Mouse (Mus musculus) activated CD4-positive, CD25-positive, alpha-beta regulatory T cell (primary cell): ENCODE results near the gene Ssty1. TPM values are rescaled to one million over a fixed set of nuclear protein-coding genes. Genes with fewer than 3 reads are reported as not detected.

Experiments used
- polyA plus RNA-seq, 2 experiments: library from polyadenylated mRNA; unstranded; fragments of 100-300 nt; shearing (Covaris generic); gene quantifications; one replicate each; pipeline ENCODE4 v1.2.1; 2017

Gene Ssty1
- not detected for polyA plus RNA-seq

DNA sequence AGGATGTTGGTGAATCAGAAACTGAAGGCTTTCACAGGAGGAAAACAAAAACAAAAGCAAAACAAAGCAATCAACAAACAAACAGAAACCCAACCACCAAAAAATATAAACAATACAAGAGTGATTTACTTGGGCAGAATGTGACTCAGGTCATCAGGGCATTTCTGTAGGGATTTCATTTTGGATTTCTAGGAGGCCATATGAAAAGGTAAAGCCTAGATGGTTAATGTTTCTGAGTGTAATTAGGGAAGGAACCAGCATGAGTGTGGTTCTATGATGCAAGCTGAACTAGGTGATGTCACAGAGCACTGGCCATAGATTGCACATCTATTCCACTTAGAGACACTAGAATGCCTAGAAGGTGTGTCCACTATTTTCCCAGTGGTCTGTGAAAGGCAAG lies at the start of gene Ssty1:
Gene Ssty1 (plus strand): TSS at position 301 of the 400 bp plus-strand sequence.

DNA sequence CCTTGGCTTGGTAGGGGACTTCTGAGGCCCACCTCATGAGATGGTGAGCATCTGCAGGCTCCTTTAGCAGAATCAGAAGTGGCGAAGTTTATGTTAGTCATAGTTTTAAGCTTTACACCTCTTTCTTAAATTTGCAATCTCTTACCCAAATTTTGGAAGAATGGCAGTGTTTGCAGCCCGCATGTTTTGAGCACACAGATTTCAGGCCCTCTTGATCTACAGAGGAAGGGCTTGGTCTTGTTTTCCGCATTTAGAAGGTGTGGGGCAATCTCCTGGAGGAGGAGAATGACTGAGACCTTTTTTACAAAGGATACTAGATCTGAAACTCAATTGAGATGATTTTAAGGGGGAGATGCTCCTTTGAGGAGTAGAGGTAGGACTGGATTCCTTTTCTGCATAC lies 27.2 kb upstream of the Ssty1 start, which contains the start of gene Gm21764:
Gene Gm21764 (minus strand): TSS at position 101 of the 400 bp plus-strand sequence.

Other genes starting within 250 kb of the Ssty1 start
- gene Gm21904, start 242.8 kb upstream of the Ssty1 start, polyA plus RNA-seq: not detected
- gene Gm20772, start 214.4 kb upstream of the Ssty1 start, polyA plus RNA-seq: not detected
- gene Gm20831, start 214.4 kb upstream of the Ssty1 start, polyA plus RNA-seq: under 1 TPM in 1 of 2 experiments, not detected in 1; 0.34 TPM
- under 1 TPM in 1 of 2 experiments, not detected in 1; 0.11 TPM for gene Srsy, start 151.8 kb upstream of the Ssty1 start, polyA plus RNA-seq
- gene Gm21764, start 27.3 kb upstream of the Ssty1 start, polyA plus RNA-seq: not detected